Mouse (Mus musculus) heart, embryonic 11.5 days (tissue): ENCODE data around the gene Wnt11. TPM values are rescaled to one million over a fixed set of nuclear protein-coding genes. Genes with fewer than 3 reads are reported as not detected.

Experiments used
- ATAC-seq: fragments of 200-750 bp; cut with Nextera tagmentation; replicated peaks from 2 replicates; pipeline ENCODE4 v1.8.0; 2017; ENCODE audit warnings: moderate library complexity; ENCODE audit not compliant: insufficient number of reproducible peaks, low FRiP score, low TSS enrichment
- H3K27ac ChIP-seq: fragments of 300-500 bp; sonication (generic); 2 replicates; pipeline ENCODE4 v1.5.1; 2014; ENCODE audit warnings: mild to moderate bottlenecking, low read depth, low read length
- H3K27me3 ChIP-seq: fragments of 300-500 bp; sonication (generic); 2 replicates; pipeline ENCODE4 v1.6.1; 2014; ENCODE audit warnings: mild to moderate bottlenecking, low read length, mixed read lengths; ENCODE audit not compliant: control insufficient read depth, insufficient read depth
- H3K36me3 ChIP-seq: fragments of 300-500 bp; sonication (generic); 2 replicates; pipeline ENCODE4 v1.6.1; 2014; ENCODE audit warnings: mild to moderate bottlenecking, low read length, moderate library complexity, mixed read lengths; ENCODE audit not compliant: control insufficient read depth, insufficient read depth
- H3K4me1 ChIP-seq: fragments of 300-500 bp; sonication (generic); 2 replicates; pipeline ENCODE4 v1.6.1; 2014; ENCODE audit warnings: low read length; ENCODE audit not compliant: control insufficient read depth, insufficient read depth
- H3K4me2 ChIP-seq: fragments of 300-500 bp; sonication (generic); 2 replicates; pipeline ENCODE4 v1.6.1; 2014; ENCODE audit warnings: mild to moderate bottlenecking, moderate library complexity
- H3K4me3 ChIP-seq: fragments of 300-500 bp; sonication (generic); 2 replicates; pipeline ENCODE4 v1.5.1; 2014; ENCODE audit warnings: low read depth, low read length
- H3K9ac ChIP-seq: fragments of 300-500 bp; sonication (generic); 2 replicates; pipeline ENCODE4 v1.6.1; 2014; ENCODE audit warnings: mild to moderate bottlenecking, low read depth, low read length, moderate library complexity
- H3K9me3 ChIP-seq: fragments of 300-500 bp; sonication (generic); replicated peaks from 2 replicates; pipeline ENCODE4 v1.6.1; 2016; ENCODE audit warnings: low read length; ENCODE audit not compliant: control insufficient read depth
- WGBS: fragments of 180-500 bp; shearing (Covaris S2); extraction: QIAGEN DNeasy Blood & Tissue Kit; methylation state at CpG from one replicate; pipeline ENCODE4 v1.1.7; 2014; ENCODE audit not compliant: insufficient replicate concordance; 5-methylcytosine and 5-hydroxymethylcytosine counted together
- polyA plus RNA-seq: library from polyadenylated mRNA; unstranded; fragments of >200 nt; fragmentation: Nextera tagmentation; extraction: Ambion mirVana; gene quantifications from 2 replicates; pipeline ENCODE4 v1.2.1, GENCODE M21; 2014

Gene Wnt11
- polyA plus RNA-seq, 1 experiment from 2014 or later = 24.7 TPM

GRCm38 (mm10) chr7:98861002-98861401 lies 26.1 kb downstream of the Wnt11 start:
- ATAC-seq = no peak
- Histone ChIP-seq H3K27me3 (no peaks in the 10 kb centered on the region), H3K4me1 (peaks cover 31% of the 10 kb centered on the region), H3K9me3 (no peaks in the 10 kb centered on the region), H3K9ac (no peak overlapping the region), H3K4me2 (no peak overlapping the region), H3K4me3 (no peak overlapping the region), H3K36me3 (no peaks in the 10 kb centered on the region), H3K27ac (no peak overlapping the region; the same call in 1 of the 2 replicates)
- 29% methylated on average over 2 of the region's 2 CpGs for WGBS

GRCm38 (mm10) chr7:98862994-98863393 lies 28.1 kb downstream of the Wnt11 start:
- H3K36me3 ChIP-seq = no peaks in the 10 kb centered on the region
- no peak overlapping the region for H3K27ac ChIP-seq
- WGBS = 74% methylated on average over 5 of the region's 5 CpGs

GRCm38 (mm10) chr7:98863969-98864718 lies 29.2 kb downstream of the Wnt11 start:
- Histone ChIP-seq H3K27ac (no peak overlapping the region), H3K4me2 (no peak overlapping the region), H3K9ac (no peak overlapping the region), H3K4me3 (no peak overlapping the region), H3K27me3 (no peaks in the 10 kb centered on the region), H3K4me1 (peaks cover 29% of the 10 kb centered on the region), H3K36me3 (no peaks in the 10 kb centered on the region), H3K9me3 (no peaks in the 10 kb centered on the region)
- 46% methylated on average over 9 of the region's 9 CpGs for WGBS
- ATAC-seq = no peak

More at GRCm38 (mm10) chr7:98862994-98863393, 28.1 kb downstream of the Wnt11 start:
- Histone ChIP-seq H3K27me3 (no peaks in the 10 kb centered on the region), H3K9me3 (no peaks in the 10 kb centered on the region), H3K9ac (no peak overlapping the region), H3K4me1 (peaks cover 26% of the 10 kb centered on the region), H3K4me3 (no peak overlapping the region), H3K4me2 (no peak overlapping the region)
- no peak for ATAC-seq

GRCm38 (mm10) chr7:98867053-98867793 lies 32.3 kb downstream of the Wnt11 start:
- Histone ChIP-seq H3K36me3 (no peaks in the 10 kb centered on the region), H3K4me2 (peak overlapping the region; percentile 32), H3K9ac (no peak overlapping the region), H3K4me1 (peaks cover 40% of the 10 kb centered on the region), H3K9me3 (no peaks in the 10 kb centered on the region), H3K4me3 (no peak overlapping the region), H3K27ac (peak overlapping the region; percentile 57), H3K27me3 (0 out of 2 replicates have a peak, but pooled peaks cover 3% of the 10 kb centered on the region)
- 10% methylated on average over 11 of the region's 12 CpGs for WGBS
- ATAC-seq = peak; percentile 39; the same call in 1 of the 2 replicates

- H3K9ac ChIP-seq = no peak overlapping the region
- 64% methylated on average over 2 of the region's 2 CpGs for WGBS
- H3K4me1 ChIP-seq = peaks cover 40% of the 10 kb centered on the region
- no peaks in the 10 kb centered on the region for H3K9me3 ChIP-seq
- no peaks in the 10 kb centered on the region for H3K36me3 ChIP-seq
- ATAC-seq = no peak
- H3K27ac ChIP-seq = peak overlapping the region; percentile 57; the same call in 1 of the 2 replicates
- 0 out of 2 replicates have a peak, but pooled peaks cover 3% of the 10 kb centered on the region for H3K27me3 ChIP-seq
- H3K4me3 ChIP-seq = no peak overlapping the region
- H3K4me2 ChIP-seq = peak overlapping the region; percentile 32
Measured at GRCm38 (mm10) chr7:98867794-98868150, 32.9 kb downstream of the Wnt11 start.

GRCm38 (mm10) chr7:98869070-98869469 lies 34.2 kb downstream of the Wnt11 start:
- WGBS = 56% methylated on average over 3 of the region's 3 CpGs
- ATAC-seq = no peak
- Histone ChIP-seq H3K4me3 (no peak overlapping the region), H3K4me1 (peaks cover 38% of the 10 kb centered on the region), H3K9ac (no peak overlapping the region), H3K9me3 (no peaks in the 10 kb centered on the region), H3K27ac (no peak overlapping the region), H3K4me2 (no peak overlapping the region), H3K36me3 (no peaks in the 10 kb centered on the region), H3K27me3 (0 out of 2 replicates have a peak, but pooled peaks cover 3% of the 10 kb centered on the region)

GRCm38 (mm10) chr7:98870791-98871190 lies 35.9 kb downstream of the Wnt11 start:
- Histone ChIP-seq H3K9ac (0 out of 2 replicates have a peak overlapping the region, but pooled peaks have one; percentile 39), H3K36me3 (no peaks in the 10 kb centered on the region), H3K9me3 (no peaks in the 10 kb centered on the region), H3K27me3 (0 out of 2 replicates have a peak, but pooled peaks cover 3% of the 10 kb centered on the region), H3K27ac (peak overlapping the region; percentile 41; the same call in 1 of the 2 replicates), H3K4me3 (no peak overlapping the region), H3K4me2 (no peak overlapping the region), H3K4me1 (peaks cover 42% of the 10 kb centered on the region)
- WGBS = 17% methylated on average over 12 of the region's 12 CpGs
- ATAC-seq = no peak

GRCm38 (mm10) chr7:98871882-98872281 lies 37.0 kb downstream of the Wnt11 start:
- ATAC-seq = no peak
- Histone ChIP-seq H3K4me1 (peaks cover 47% of the 10 kb centered on the region), H3K27ac (no peak overlapping the region), H3K27me3 (0 out of 2 replicates have a peak, but pooled peaks cover 3% of the 10 kb centered on the region), H3K4me2 (no peak overlapping the region), H3K4me3 (no peak overlapping the region), H3K9ac (no peak overlapping the region), H3K9me3 (no peaks in the 10 kb centered on the region), H3K36me3 (no peaks in the 10 kb centered on the region)
- WGBS = 71% methylated on average over 12 of the region's 12 CpGs
